Mouse (Mus musculus) kidney, embryonic 14.5 days (tissue): ENCODE measurements at regions not wholly inside any gene's neighbourhood (a gene's known extent, or its start where the extent isn't known, plus 50 kb on each side); places are given as distances from the start of the nearest gene placed in this dataset.

Experiments
- ATAC-seq: fragments of 200-750 bp; cut with Nextera tagmentation; 2 replicates; pipeline ENCODE4 v1.8.0; 2017; ENCODE audit warnings: moderate number of reproducible peaks, mild to moderate bottlenecking, moderate TSS enrichment, moderate library complexity; ENCODE audit not compliant: low FRiP score, low TSS enrichment
- H3K27ac ChIP-seq: fragments of 300-500 bp; sonication (generic); 2 replicates; pipeline ENCODE4 v1.5.1; 2014; ENCODE audit warnings: low read depth, mild to moderate bottlenecking, low read length, moderate library complexity, mixed read lengths
- H3K27me3 ChIP-seq: fragments of 300-500 bp; sonication (generic); 2 replicates; pipeline ENCODE4 v1.6.1; 2014; ENCODE audit warnings: mild to moderate bottlenecking, low read length; ENCODE audit not compliant: control insufficient read depth, insufficient read depth
- H3K36me3 ChIP-seq: fragments of 300-500 bp; sonication (generic); 2 replicates; pipeline ENCODE4 v1.6.1; 2014; ENCODE audit warnings: low read length, mixed read lengths; ENCODE audit not compliant: control insufficient read depth, insufficient read depth
- H3K4me1 ChIP-seq: fragments of 300-500 bp; sonication (generic); 2 replicates; pipeline ENCODE4 v1.6.1; 2014; ENCODE audit warnings: low read length, mixed read lengths; ENCODE audit not compliant: control insufficient read depth, insufficient read depth
- H3K4me2 ChIP-seq: fragments of 300-500 bp; sonication (generic); replicated peaks from 2 replicates; pipeline ENCODE4 v1.6.1; 2014; ENCODE audit warnings: low read depth, mild to moderate bottlenecking, low read length
- H3K4me3 ChIP-seq: fragments of 300-500 bp; sonication (generic); 2 replicates; pipeline ENCODE4 v1.5.1; 2014; ENCODE audit warnings: mild to moderate bottlenecking, low read length
- H3K9ac ChIP-seq: fragments of 300-500 bp; sonication (generic); 2 replicates; pipeline ENCODE4 v1.6.1; 2014; ENCODE audit warnings: low read depth, mild to moderate bottlenecking, low read length, moderate library complexity
- H3K9me3 ChIP-seq: fragments of 300-500 bp; sonication (generic); 2 replicates; pipeline ENCODE4 v1.6.1; 2016; ENCODE audit warnings: low read length; ENCODE audit not compliant: control insufficient read depth
- WGBS: fragments of 180-500 bp; shearing (Covaris S2); extraction: QIAGEN DNeasy Blood & Tissue Kit; methylation state at CpG from one replicate; pipeline ENCODE4 v1.1.7; 2014; 5-methylcytosine and 5-hydroxymethylcytosine counted together

GRCm38 (mm10) chr9:30824056-30824625 is 98.1 kb downstream of the Adamts15 start:
- 25% methylated on average over 4 of the region's 4 CpGs for WGBS
- Histone ChIP-seq H3K4me2 (no peak overlapping the region), H3K9me3 (no peaks in the 10 kb centered on the region), H3K27ac (no peak overlapping the region), H3K27me3 (no peaks in the 10 kb centered on the region), H3K4me1 (no peaks in the 10 kb centered on the region), H3K9ac (no peak overlapping the region), H3K4me3 (no peak overlapping the region), H3K36me3 (no peaks in the 10 kb centered on the region)
- ATAC-seq, result no peak

- Histone ChIP-seq H3K36me3 (no peaks in the 10 kb centered on the region), H3K27me3 (no peaks in the 10 kb centered on the region), H3K4me3 (no peak overlapping the region), H3K9ac (no peak overlapping the region), H3K4me2 (no peak overlapping the region), H3K9me3 (no peaks in the 10 kb centered on the region), H3K27ac (no peak overlapping the region), H3K4me1 (no peaks in the 10 kb centered on the region)
- ATAC-seq, result no peak
- 81% methylated on average over 2 of the region's 2 CpGs for WGBS
Measured at GRCm38 (mm10) chr9:30820806-30821375, 101.4 kb downstream of the Adamts15 start.

GRCm38 (mm10) chr9:30813246-30813645 is 109.0 kb downstream of the Adamts15 start:
- Histone ChIP-seq H3K27me3 (no peaks in the 10 kb centered on the region), H3K36me3 (no peaks in the 10 kb centered on the region), H3K4me3 (no peak overlapping the region), H3K4me2 (no peak overlapping the region), H3K9ac (no peak overlapping the region), H3K9me3 (no peaks in the 10 kb centered on the region), H3K27ac (no peak overlapping the region), H3K4me1 (peaks cover 11% of the 10 kb centered on the region)
- 60% methylated on average over 4 of the region's 4 CpGs for WGBS
- ATAC-seq, result no peak

- 17% methylated on average over 1 of the region's 1 CpGs for WGBS
- no peak overlapping the region for H3K4me2 ChIP-seq
- H3K36me3 ChIP-seq, result no peaks in the 10 kb centered on the region
- H3K27me3 ChIP-seq, result no peaks in the 10 kb centered on the region
- peaks cover 11% of the 10 kb centered on the region for H3K4me1 ChIP-seq
- no peak overlapping the region for H3K9ac ChIP-seq
- no peak for ATAC-seq
- no peaks in the 10 kb centered on the region; the same call in 1 of the 2 replicates for H3K9me3 ChIP-seq
- no peak overlapping the region for H3K4me3 ChIP-seq
- H3K27ac ChIP-seq, result no peak overlapping the region
Measured at GRCm38 (mm10) chr9:30810843-30811242, 111.4 kb downstream of the Adamts15 start.

- Histone ChIP-seq H3K4me2 (no peak overlapping the region), H3K27me3 (no peaks in the 10 kb centered on the region), H3K36me3 (no peaks in the 10 kb centered on the region), H3K9ac (no peak overlapping the region), H3K4me3 (no peak overlapping the region), H3K9me3 (no peaks in the 10 kb centered on the region; the same call in 1 of the 2 replicates), H3K4me1 (peaks cover 11% of the 10 kb centered on the region), H3K27ac (no peak overlapping the region)
- no peak for ATAC-seq
- 35% methylated on average over 4 of the region's 4 CpGs for WGBS
Measured at GRCm38 (mm10) chr9:30810290-30810689, 112.0 kb downstream of the Adamts15 start.

- no peak overlapping the region for H3K4me3 ChIP-seq
- peaks cover 11% of the 10 kb centered on the region for H3K4me1 ChIP-seq
- H3K9me3 ChIP-seq, result no peaks in the 10 kb centered on the region; the same call in 1 of the 2 replicates
- H3K9ac ChIP-seq, result no peak overlapping the region
- peak; percentile 86 for ATAC-seq
- no peaks in the 10 kb centered on the region for H3K36me3 ChIP-seq
- no peak overlapping the region for H3K27ac ChIP-seq
- H3K4me2 ChIP-seq, result no peak overlapping the region
- H3K27me3 ChIP-seq, result no peaks in the 10 kb centered on the region
- WGBS, result 30% methylated on average over 11 of the region's 11 CpGs
Measured at GRCm38 (mm10) chr9:30808863-30809491, 113.3 kb downstream of the Adamts15 start.

GRCm38 (mm10) chr9:30803755-30804532 is 118.3 kb downstream of the Adamts15 start:
- H3K4me3 ChIP-seq, result no peak overlapping the region
- no peaks in the 10 kb centered on the region for H3K27me3 ChIP-seq
- ATAC-seq, result no peak
- 79% methylated on average over 10 of the region's 10 CpGs for WGBS
- H3K9me3 ChIP-seq, result no peaks in the 10 kb centered on the region; the same call in 1 of the 2 replicates
- H3K27ac ChIP-seq, result no peak overlapping the region
- H3K9ac ChIP-seq, result no peak overlapping the region
- no peak overlapping the region for H3K4me2 ChIP-seq
- no peaks in the 10 kb centered on the region for H3K36me3 ChIP-seq
- H3K4me1 ChIP-seq, result peaks cover under 1% of the 10 kb centered on the region

- Histone ChIP-seq H3K9ac (no peak overlapping the region), H3K4me1 (no peaks in the 10 kb centered on the region), H3K4me2 (no peak overlapping the region), H3K36me3 (no peaks in the 10 kb centered on the region), H3K4me3 (no peak overlapping the region), H3K9me3 (no peaks in the 10 kb centered on the region; the same call in 1 of the 2 replicates), H3K27me3 (no peaks in the 10 kb centered on the region), H3K27ac (no peak overlapping the region)
- 66% methylated on average over 3 of the region's 3 CpGs for whole genome bisulfite sequencing
- no peak for ATAC-seq
Measured at GRCm38 (mm10) chr9:30802826-30803225, 119.4 kb downstream of the Adamts15 start.
